Mouse (Mus musculus) CD8-positive naive resting alpha-beta T cell, adult 2 months (primary cell): ENCODE data around the gene Ndufa7.

Experiments used
- DNase-seq, 2 experiments: peaks; one replicate each; pipeline ENCODE4 v3.0.0; 2022; ENCODE audit warnings: low read depth in 2 of 2, low spot score in 2 of 2

Ndufa7 gene

DNA sequence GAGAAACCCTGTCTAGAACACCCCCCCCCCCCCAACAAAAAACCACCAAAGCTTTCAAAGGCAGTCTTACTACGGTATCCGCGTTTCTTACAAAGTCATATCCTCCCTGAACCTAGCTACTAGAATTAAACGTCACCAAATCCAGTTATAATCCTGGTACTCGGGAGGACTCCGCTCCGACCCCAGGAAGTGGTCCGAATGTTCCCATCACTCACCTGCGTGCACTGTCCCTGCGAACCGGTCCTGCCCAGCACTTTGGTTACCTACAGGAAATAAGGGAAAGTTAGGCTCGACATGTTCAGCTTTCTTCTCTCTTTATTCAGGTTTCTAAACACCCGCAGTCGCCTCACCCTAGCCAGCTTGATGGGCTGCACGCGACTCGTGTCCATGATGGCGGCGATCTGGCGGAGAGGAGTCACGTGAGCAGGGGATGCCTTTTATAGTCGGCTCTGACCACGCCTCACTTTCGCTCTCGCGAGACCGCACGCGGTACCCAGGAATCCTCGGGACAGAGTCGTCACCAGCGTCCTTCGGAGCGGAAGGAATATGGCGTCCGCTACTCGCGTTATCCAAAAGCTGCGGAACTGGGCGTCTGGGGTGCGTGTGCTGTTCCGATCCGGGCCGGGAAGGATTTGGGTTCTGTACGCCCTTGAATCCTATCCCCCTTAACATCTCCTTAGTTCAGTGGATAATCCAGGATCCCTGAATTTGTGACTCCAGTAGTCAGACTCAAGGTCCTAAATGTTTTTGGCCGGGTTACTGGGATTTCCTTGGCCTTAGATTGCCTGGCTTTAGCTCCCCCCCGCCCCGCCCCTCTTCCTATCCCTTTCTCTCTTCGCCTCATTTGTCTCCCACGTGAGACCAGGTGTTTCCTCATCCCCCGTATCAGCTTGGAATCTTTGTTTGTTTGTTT lies at the start of gene Ndufa7, which contains the start of gene Rps28:
Ndufa7 (plus strand) TSS at position 489 of the 913 bp plus-strand sequence.
Rps28 (minus strand) TSS at position 479 of the 913 bp plus-strand sequence.
- DNase-seq, result peak; percentile 99 to 100

DNA sequence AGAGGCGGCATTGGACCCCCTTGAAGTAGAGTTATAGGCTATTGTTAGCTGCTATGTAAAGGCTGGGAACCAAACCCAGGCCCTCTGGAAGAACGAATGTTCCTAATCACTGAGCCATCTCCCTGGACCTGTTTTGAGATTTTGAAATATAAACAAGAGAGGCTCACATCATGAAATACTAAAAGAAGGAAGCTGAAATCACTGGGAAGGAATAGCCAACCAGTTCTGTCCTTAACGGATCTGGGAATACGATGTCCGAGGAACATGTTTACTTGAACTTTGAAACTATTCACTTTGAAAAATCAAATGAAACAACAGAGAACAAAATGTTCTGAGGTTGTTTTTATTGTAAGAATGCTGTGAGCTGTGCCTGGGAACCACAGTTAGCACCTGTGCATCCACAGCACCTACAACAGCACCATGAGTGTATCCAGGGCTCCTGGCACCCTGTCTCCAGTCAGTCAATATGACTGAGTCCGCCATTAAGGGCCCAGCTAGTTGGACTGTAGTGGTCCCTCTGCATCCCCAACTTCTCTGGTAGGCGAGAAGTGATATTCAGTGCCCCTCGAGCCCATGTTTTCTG lies 49.7 kb upstream of the Ndufa7 start:
- DNase-seq, result no peak

GRCm38 (mm10) chr17:33775287-33775686 lies 49.1 kb upstream of the Ndufa7 start:
- DNase-seq, result no peak

- no peak for DNase-seq
Observed at GRCm38 (mm10) chr17:33779271-33779966, 45.0 kb upstream of the Ndufa7 start.

DNA sequence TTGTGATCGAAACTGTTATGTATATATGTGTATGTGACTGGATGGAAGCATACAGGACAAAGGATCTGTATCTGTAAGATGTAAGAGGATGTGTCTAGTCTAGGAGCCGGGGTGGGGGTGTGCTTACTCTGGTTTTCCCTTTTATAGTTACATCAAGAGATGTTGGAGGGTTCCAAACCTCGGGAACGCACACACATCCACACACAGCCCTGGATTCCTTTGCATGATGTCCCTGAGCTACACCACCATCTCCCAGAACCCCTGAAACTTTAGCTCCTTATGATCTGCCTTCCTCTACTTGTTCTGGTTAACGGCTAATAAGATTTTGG lies 44.4 kb upstream of the Ndufa7 start:
- DNase-seq, result no peak

DNA sequence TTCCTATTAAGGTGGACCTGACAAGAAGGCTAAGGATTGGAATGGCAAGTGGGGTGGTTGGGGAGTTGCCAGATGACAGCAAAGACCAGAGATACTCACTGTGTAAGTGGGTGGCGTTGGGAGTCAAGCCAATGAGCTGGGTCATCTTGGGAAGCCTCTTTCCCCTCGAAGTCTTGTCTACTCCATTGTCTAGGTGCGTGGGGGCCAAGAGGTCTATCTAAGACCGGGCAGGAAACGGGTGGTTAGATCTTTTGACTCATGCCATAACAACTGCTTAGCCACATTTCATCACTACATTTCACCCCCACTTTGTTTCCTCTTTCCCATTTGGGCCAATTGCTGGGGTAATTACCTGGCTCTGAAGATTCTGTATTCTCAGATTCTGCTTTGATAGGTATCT lies 43.9 kb upstream of the Ndufa7 start:
- DNase-seq, result no peak

DNA sequence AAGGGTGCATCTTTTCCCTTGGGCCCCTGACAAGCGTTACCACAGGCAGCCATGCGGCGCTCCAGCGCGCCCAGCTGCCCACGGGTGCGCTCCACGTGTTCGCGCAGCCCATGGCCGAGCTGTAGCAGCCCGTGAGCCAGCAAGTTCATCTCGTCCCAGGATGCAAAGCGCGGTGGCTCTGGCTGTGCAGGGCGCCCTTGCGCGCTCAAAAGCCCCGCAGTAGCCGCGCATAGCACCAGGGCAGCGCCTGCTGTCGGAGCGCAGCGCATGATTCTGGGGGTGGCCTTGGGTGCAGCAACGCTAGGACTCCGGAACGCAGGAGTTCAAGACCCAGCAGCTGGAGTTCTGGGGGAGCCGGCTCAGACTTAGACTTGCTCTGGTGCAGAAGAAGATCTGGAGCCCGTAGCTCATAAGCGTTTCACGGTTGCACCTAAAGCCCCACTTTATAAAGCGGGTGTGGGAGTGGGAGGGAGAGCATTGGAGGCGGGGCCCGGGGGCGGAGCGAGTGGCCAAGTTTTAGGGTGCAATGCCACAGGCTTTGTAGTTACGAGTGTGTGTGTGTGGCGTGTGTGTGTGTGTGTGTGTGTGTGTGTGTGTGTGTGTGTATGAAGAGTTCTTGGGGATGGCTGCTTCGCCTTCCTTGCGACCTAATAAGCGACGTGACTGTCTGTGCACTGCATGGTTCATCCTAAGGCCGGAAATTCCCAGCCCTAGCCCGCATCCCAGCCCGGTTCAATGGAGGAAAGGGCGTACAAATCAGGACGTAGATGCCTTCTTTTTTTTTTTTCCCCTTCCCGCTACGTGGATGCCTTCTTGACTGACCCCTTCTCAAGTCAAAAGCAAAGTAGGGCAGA lies 43.0 kb upstream of the Ndufa7 start, which contains the start of gene Angptl4:
Angptl4 (minus strand) TSS at position 707 of the 854 bp plus-strand sequence.
- peak; percentile 50 to 63 for DNase-seq

GRCm38 (mm10) chr17:33782067-33782466 lies 42.3 kb upstream of the Ndufa7 start:
- DNase-seq, result no peak

GRCm38 (mm10) chr17:33783408-33783807 lies 41.0 kb upstream of the Ndufa7 start:
- DNase-seq, result no peak

- no peak for DNase-seq
Observed at GRCm38 (mm10) chr17:33784939-33785338, 39.4 kb upstream of the Ndufa7 start.

DNA sequence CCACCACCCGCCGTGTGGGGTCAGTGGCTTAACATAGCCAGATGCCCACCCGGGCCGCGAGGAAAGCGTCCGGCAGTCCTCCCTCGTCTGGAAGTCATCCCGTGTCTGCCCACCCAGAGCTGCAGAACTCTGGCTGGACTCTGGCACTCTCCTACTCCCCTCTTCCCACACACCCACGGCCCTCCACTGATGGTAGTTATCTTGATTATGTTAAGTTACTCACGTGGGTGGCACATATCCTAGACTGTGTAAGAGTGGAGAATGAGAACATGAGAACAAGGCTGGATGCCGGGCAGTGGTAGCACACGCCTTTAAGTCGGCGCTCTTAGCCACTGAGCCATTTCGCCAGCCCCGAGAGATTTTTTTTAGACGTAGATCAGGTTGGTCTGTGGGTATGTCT lies 38.0 kb upstream of the Ndufa7 start:
- no peak for DNase-seq

DNA sequence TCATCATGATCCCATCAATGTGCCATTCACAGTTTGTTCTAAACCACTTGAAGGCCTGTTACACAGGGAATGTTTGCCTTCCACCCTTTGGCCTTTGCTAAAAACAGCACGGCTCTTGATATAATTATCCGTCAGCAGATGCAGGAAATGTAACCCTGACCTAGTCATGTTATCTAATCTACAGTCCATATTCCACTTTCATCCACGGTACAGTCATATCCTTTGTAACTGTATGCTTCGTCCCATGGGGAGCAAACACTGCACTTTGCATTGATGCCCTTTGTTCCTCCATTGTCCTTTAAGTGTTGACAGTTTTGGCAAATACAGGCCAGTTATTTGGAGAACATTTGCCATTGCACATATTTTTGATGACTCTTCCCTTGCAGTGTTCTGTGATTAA lies 35.6 kb upstream of the Ndufa7 start:
- DNase-seq, result no peak

DNA sequence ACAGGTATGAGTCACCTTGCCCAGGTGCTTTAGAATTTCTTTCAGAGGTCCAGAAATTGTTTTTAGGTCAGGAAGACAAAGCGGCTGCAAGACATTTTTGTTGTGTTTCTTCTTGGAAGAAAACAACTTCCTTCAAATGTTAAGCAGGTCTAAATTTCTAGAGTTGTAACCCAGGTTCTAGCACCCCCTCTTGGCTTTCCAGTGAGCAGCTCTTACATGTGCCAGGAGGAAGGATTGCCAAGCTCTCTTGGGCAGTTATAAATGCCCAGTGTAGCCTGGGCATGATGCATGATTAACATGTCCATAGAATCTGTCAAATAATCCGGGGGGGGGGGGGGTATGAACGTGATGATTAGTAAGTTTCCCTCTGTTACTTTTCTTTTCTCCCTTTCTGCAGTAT lies 26.1 kb upstream of the Ndufa7 start:
- DNase-seq, result no peak

- no peak for DNase-seq
Observed at GRCm38 (mm10) chr17:33799277-33799676, 25.1 kb upstream of the Ndufa7 start.

DNA sequence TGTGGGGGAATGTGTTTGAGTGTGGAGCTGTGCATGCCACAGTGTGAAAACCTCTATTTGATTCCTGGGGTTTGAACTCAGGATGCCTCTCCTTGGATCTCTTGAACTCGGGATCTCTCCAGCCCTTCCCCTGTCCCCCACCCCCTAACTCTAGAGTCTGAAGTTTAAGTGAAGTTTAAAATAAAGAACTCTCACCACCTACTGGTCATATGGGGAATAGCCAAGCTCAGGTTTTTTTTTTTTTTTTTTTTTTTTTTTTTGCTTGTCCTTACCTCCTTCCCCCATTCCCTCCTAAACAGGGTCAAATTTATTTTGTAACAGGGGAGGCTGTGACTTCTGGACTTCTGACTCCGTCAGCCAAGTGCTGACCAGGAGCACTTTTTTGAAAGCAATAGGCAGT lies 22.2 kb upstream of the Ndufa7 start:
- DNase-seq, result no peak

- DNase-seq, result no peak
Observed at GRCm38 (mm10) chr17:33804205-33804604, 20.2 kb upstream of the Ndufa7 start.

GRCm38 (mm10) chr17:33804745-33805144 lies 19.6 kb upstream of the Ndufa7 start:
- DNase-seq, result no peak

DNA sequence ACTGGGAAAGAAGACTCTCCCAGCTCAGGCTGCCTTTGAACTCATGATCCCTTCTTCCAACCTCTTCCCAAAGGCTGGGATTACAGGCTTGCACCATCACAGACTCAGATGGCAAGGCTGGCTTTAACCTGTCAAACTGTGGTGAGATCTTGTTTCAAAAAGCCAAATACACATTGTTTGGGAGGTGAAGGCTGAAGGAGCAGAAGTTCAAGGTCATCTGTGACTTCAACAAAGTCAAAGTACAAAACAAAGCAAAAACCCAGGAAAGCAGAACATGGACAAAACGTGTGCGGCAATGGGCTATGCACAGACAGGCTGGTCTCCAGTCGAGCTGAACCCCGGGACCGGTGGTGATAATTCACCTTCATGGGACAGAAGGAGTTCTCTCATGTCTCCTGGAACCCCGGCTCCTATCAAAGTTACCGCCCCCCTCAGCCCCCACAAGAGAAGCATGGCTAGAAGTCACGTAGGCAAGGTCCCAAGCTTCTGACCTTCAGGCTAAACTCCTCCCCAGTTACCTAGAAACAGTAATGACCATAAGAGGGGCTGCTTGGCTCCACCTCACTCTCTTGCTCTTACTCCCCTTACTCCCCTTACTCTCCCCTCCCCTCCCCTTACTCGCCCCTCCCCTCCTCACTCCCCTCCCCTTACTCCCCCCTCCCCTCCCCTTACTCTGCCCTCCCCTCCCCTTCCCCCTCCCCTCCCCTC lies 17.0 kb upstream of the Ndufa7 start:
- DNase-seq, result no peak

DNA sequence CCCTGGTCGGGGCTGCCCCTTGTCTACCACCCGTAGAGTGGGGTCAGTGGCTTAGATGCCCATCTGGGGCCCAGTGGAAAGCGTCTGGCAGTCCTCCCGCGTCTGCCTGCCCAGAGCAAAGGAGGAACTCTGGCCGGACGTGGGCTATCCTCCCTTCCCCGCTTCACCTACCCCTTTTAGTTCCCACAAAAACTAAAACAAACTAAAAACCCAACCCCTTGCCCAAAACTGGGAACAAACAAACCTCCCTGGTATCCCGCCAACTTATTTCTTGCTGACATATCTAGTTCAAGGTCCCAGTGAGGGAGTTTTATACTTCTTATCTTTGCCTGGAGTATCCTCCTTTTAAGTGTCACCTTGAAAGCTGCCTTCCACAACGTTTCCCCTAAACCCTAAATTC lies 16.2 kb upstream of the Ndufa7 start:
- DNase-seq, result no peak
